Mouse (Mus musculus): ENCODE data around the gene Ttbk1. TPM values are rescaled to one million over a fixed set of nuclear protein-coding genes. Genes with fewer than 3 reads are reported as not detected.

The Ttbk1 gene
- polyA plus RNA-seq, 1 experiment from 2014 or later: 0.34 TPM

GRCm38 (mm10) chr17:46436672-46437366 lies 50.7 kb downstream of the Ttbk1 start:
- Histone ChIP-seq H3K4me1 (peaks cover 14% of the 10 kb centered on the region), H3K27me3 (ENCODE audit: low read depth, poor library complexity, severe bottlenecking) (peaks cover 70% of the 10 kb centered on the region), H3K9me3 (replicated peaks) (no peaks in the 10 kb centered on the region), H3K36me3 (no peaks in the 10 kb centered on the region), H3K27ac (peak overlapping the region; percentile 20; the same call in 1 of the 2 replicates), H3K4me3 (peak overlapping the region; percentile 21; the same call in 1 of the 2 replicates)
- 19% methylated on average over 23 of the region's 23 CpGs for WGBS
- peak; percentile 64 for DNase-seq (ENCODE audit: low spot score)

- WGBS: 5% methylated on average over 17 of the region's 17 CpGs
- H3K9me3 ChIP-seq (replicated peaks): no peaks in the 10 kb centered on the region
- peaks cover 85% of the 10 kb centered on the region for H3K27me3 ChIP-seq (ENCODE audit: low read depth, poor library complexity, severe bottlenecking)
- DNase-seq (ENCODE audit: low spot score): no peak
- no peaks in the 10 kb centered on the region for H3K36me3 ChIP-seq
- H3K27ac ChIP-seq: no peak overlapping the region
- peaks cover 21% of the 10 kb centered on the region for H3K4me1 ChIP-seq
- peak overlapping the region; percentile 42 for H3K4me3 ChIP-seq
These were observed 53.8 kb downstream of the Ttbk1 start for GRCm38 (mm10) chr17:46433627-46434026.

- Histone ChIP-seq H3K4me3 (peak within 1 kb of the TSS; percentile 43), H3K27me3 (ENCODE audit: low read depth, poor library complexity, severe bottlenecking) (peaks cover 40% of the 10 kb centered on the region), H3K36me3 (no peaks in the 10 kb centered on the region), H3K27ac (no peak within 1 kb of the TSS), H3K9me3 (replicated peaks) (no peaks in the 10 kb centered on the region), H3K4me1 (peaks cover 15% of the 10 kb centered on the region)
- 14% methylated on average over 18 of the region's 18 CpGs for WGBS
- DNase-seq (ENCODE audit: low spot score): no peak
These were observed 58.6 kb downstream of the Ttbk1 start, which contains the start of gene Crip3 for GRCm38 (mm10) chr17:46428761-46429414. Gene Crip3 (plus strand): TSS chr17:46428926.

GRCm38 (mm10) chr17:46426496-46426895 lies 61.0 kb downstream of the Ttbk1 start:
- Histone ChIP-seq H3K9me3 (replicated peaks) (no peaks in the 10 kb centered on the region), H3K27me3 (ENCODE audit: low read depth, poor library complexity, severe bottlenecking) (peaks cover 26% of the 10 kb centered on the region), H3K4me3 (no peak overlapping the region), H3K36me3 (no peaks in the 10 kb centered on the region), H3K4me1 (peaks cover 11% of the 10 kb centered on the region), H3K27ac (no peak overlapping the region)
- DNase-seq (ENCODE audit: low spot score): no peak

GRCm38 (mm10) chr17:46419717-46420116 lies 67.8 kb downstream of the Ttbk1 start:
- Histone ChIP-seq H3K27ac (no peak overlapping the region), H3K4me1 (no peaks in the 10 kb centered on the region), H3K9me3 (replicated peaks) (no peaks in the 10 kb centered on the region), H3K4me3 (no peak overlapping the region), H3K36me3 (peaks cover 7% of the 10 kb centered on the region), H3K27me3 (ENCODE audit: low read depth, poor library complexity, severe bottlenecking) (no peaks in the 10 kb centered on the region)
- no peak for DNase-seq (ENCODE audit: low spot score)

- H3K9me3 ChIP-seq (replicated peaks): no peaks in the 10 kb centered on the region
- WGBS: 83% methylated on average over 5 of the region's 5 CpGs
These were observed 68.8 kb downstream of the Ttbk1 start for GRCm38 (mm10) chr17:46418628-46419027.

GRCm38 (mm10) chr17:46408478-46408877 lies 79.0 kb downstream of the Ttbk1 start:
- DNase-seq (ENCODE audit: low spot score): no peak
- no peak overlapping the region for H3K27ac ChIP-seq
- no peaks in the 10 kb centered on the region for H3K27me3 ChIP-seq (ENCODE audit: low read depth, poor library complexity, severe bottlenecking)
- no peaks in the 10 kb centered on the region for H3K9me3 ChIP-seq (replicated peaks)
- peaks cover 90% of the 10 kb centered on the region for H3K36me3 ChIP-seq
- 47% methylated on average over 3 of the region's 3 CpGs for WGBS
- no peak overlapping the region for H3K4me3 ChIP-seq
- H3K4me1 ChIP-seq: no peaks in the 10 kb centered on the region

More at GRCm38 (mm10) chr17:46418628-46419027, 68.8 kb downstream of the Ttbk1 start:
- no peaks in the 10 kb centered on the region for H3K27me3 ChIP-seq (ENCODE audit: low read depth, poor library complexity, severe bottlenecking)
- H3K36me3 ChIP-seq: peaks cover 16% of the 10 kb centered on the region
- DNase-seq (ENCODE audit: low spot score): no peak
- no peak overlapping the region for H3K27ac ChIP-seq
- H3K4me3 ChIP-seq: no peak overlapping the region
- H3K4me1 ChIP-seq: no peaks in the 10 kb centered on the region

GRCm38 (mm10) chr17:46394631-46395030 lies 92.8 kb downstream of the Ttbk1 start:
- Histone ChIP-seq H3K27me3 (ENCODE audit: low read depth, poor library complexity, severe bottlenecking) (no peaks in the 10 kb centered on the region), H3K36me3 (peaks cover 67% of the 10 kb centered on the region), H3K9me3 (replicated peaks) (no peaks in the 10 kb centered on the region), H3K27ac (no peak overlapping the region), H3K4me3 (no peak overlapping the region), H3K4me1 (no peaks in the 10 kb centered on the region)
- DNase-seq (ENCODE audit: low spot score): no peak
- WGBS: 86% methylated on average over 1 of the region's 1 CpGs

GRCm38 (mm10) chr17:46393012-46393411 lies 94.5 kb downstream of the Ttbk1 start:
- H3K27ac ChIP-seq: no peak overlapping the region
- peaks cover 67% of the 10 kb centered on the region for H3K36me3 ChIP-seq
- no peaks in the 10 kb centered on the region for H3K9me3 ChIP-seq (replicated peaks)
- 53% methylated on average over 2 of the region's 2 CpGs for WGBS
- H3K4me3 ChIP-seq: no peak overlapping the region
- no peak for DNase-seq (ENCODE audit: low spot score)
- no peaks in the 10 kb centered on the region for H3K4me1 ChIP-seq
- no peaks in the 10 kb centered on the region for H3K27me3 ChIP-seq (ENCODE audit: low read depth, poor library complexity, severe bottlenecking)

Other genes with a start within 250 kb of the Ttbk1 start
- 132 and 144 TPM in 2 replicates for gene Polr1c, start 239.6 kb downstream of the Ttbk1 start, polyA plus RNA-seq (2016; fragmentation: Nextera tagmentation; extraction: Ambion mirVana)
- gene Yipf3, start 239.6 kb downstream of the Ttbk1 start, polyA plus RNA-seq (2016; fragmentation: Nextera tagmentation; extraction: Ambion mirVana): 73.0 and 81.9 TPM in 2 replicates
- gene Lrrc73, start 234.1 kb downstream of the Ttbk1 start, polyA plus RNA-seq (2016; fragmentation: Nextera tagmentation; extraction: Ambion mirVana): 0.25 and 0.44 TPM in 2 replicates
- gene Tjap1, start 204.6 kb downstream of the Ttbk1 start, polyA plus RNA-seq (2016; fragmentation: Nextera tagmentation; extraction: Ambion mirVana): 60.3 and 61.2 TPM in 2 replicates
- 0.65 and 1.3 TPM in 2 replicates for gene Dlk2, start 190.3 kb downstream of the Ttbk1 start, polyA plus RNA-seq (2016; fragmentation: Nextera tagmentation; extraction: Ambion mirVana)
- gene Abcc10, start 159.3 kb downstream of the Ttbk1 start, polyA plus RNA-seq (2016; fragmentation: Nextera tagmentation; extraction: Ambion mirVana): 4.5 and 5.7 TPM in 2 replicates
- gene Zfp318, start 103.9 kb downstream of the Ttbk1 start, polyA plus RNA-seq (2016; fragmentation: Nextera tagmentation; extraction: Ambion mirVana): 7.9 and 9.4 TPM in 2 replicates
- gene Crip3, start 58.7 kb downstream of the Ttbk1 start, polyA plus RNA-seq (2016; fragmentation: Nextera tagmentation; extraction: Ambion mirVana): 0.21 and 0.44 TPM in 2 replicates
- gene Slc22a7, start 49.2 kb downstream of the Ttbk1 start, polyA plus RNA-seq (2016; fragmentation: Nextera tagmentation; extraction: Ambion mirVana): not detected in 2 replicates
- gene Dnph1, start 9.0 kb upstream of the Ttbk1 start, polyA plus RNA-seq (2016; fragmentation: Nextera tagmentation; extraction: Ambion mirVana): 70.1 and 78.6 TPM in 2 replicates
- 2.4 and 5.6 TPM in 2 replicates for gene Cul9, start 58.7 kb upstream of the Ttbk1 start, polyA plus RNA-seq (2016; fragmentation: Nextera tagmentation; extraction: Ambion mirVana)
- 8.3 and 9.0 TPM in 2 replicates for gene Srf, start 68.5 kb upstream of the Ttbk1 start, polyA plus RNA-seq (2016; fragmentation: Nextera tagmentation; extraction: Ambion mirVana)
- gene Ptk7, start 141.8 kb upstream of the Ttbk1 start, polyA plus RNA-seq (2016; fragmentation: Nextera tagmentation; extraction: Ambion mirVana): 102 and 142 TPM in 2 replicates
- gene Klc4, start 158.3 kb upstream of the Ttbk1 start, polyA plus RNA-seq (2016; fragmentation: Nextera tagmentation; extraction: Ambion mirVana): 23.6 and 28.8 TPM in 2 replicates
- 140 and 144 TPM in 2 replicates for gene Mrpl2, start 158.6 kb upstream of the Ttbk1 start, polyA plus RNA-seq (2016; fragmentation: Nextera tagmentation; extraction: Ambion mirVana)
- 40.3 and 48.0 TPM in 2 replicates for gene Cul7, start 162.7 kb upstream of the Ttbk1 start, polyA plus RNA-seq (2016; fragmentation: Nextera tagmentation; extraction: Ambion mirVana)
- gene Rrp36, start 186.7 kb upstream of the Ttbk1 start, polyA plus RNA-seq (2016; fragmentation: Nextera tagmentation; extraction: Ambion mirVana): 70.8 and 72.5 TPM in 2 replicates
- gene Mea1, start 191.1 kb upstream of the Ttbk1 start, polyA plus RNA-seq (2016; fragmentation: Nextera tagmentation; extraction: Ambion mirVana): 143 and 145 TPM in 2 replicates
- 143 and 150 TPM in 2 replicates for gene Klhdc3, start 193.2 kb upstream of the Ttbk1 start, polyA plus RNA-seq (2016; fragmentation: Nextera tagmentation; extraction: Ambion mirVana)
- 152 and 160 TPM in 2 replicates for gene Ppp2r5d, start 217.4 kb upstream of the Ttbk1 start, polyA plus RNA-seq (2016; fragmentation: Nextera tagmentation; extraction: Ambion mirVana)
- 24.6 and 26.9 TPM in 2 replicates for gene Pex6, start 223.8 kb upstream of the Ttbk1 start, polyA plus RNA-seq (2016; fragmentation: Nextera tagmentation; extraction: Ambion mirVana)
- 0.48 and 0.83 TPM in 2 replicates for gene Gnmt, start 241.5 kb upstream of the Ttbk1 start, polyA plus RNA-seq (2016; fragmentation: Nextera tagmentation; extraction: Ambion mirVana)